Mouse (Mus musculus) E14TG2a.4 (cell line): ENCODE results near the gene Megf6.

Source experiments
- CTCF ChIP-seq: conservative IDR thresholded peaks from 2 replicates; pipeline ENCODE4 v1.5.1; 2014; ENCODE audit warnings: low read length
- NANOG ChIP-seq: IDR thresholded peaks from 2 replicates; pipeline ENCODE4 v1.6.1; 2014; ENCODE audit warnings: borderline replicate concordance, low read length, mixed read lengths
- POU5F1 ChIP-seq: IDR thresholded peaks from 2 replicates; pipeline ENCODE4 v1.6.1; 2014; ENCODE audit warnings: low read length, borderline replicate concordance

GRCm38 (mm10) chr4:154170021-154170420 lies 509 bp upstream of the Megf6 start:
- TF ChIP-seq CTCF (no peak), NANOG (no peak), POU5F1 (no peak)
